Comparison of ENCODE assay signal across 24 mouse cellular contexts in genomic region chr15:60617371-60617770, GRCm38 (mm10).
DNase-seq lines count a peak whose midpoint lies in the region; ATAC-seq and TF ChIP-seq lines count a peak whose summit lies in the region.
"Had no signal": no experiment of that assay in that cellular context is flagged by ENCODE, and none has a peak within 500 bp of the region (broad histone marks: within the 10 kb centered on the region; RNA-seq: fewer than 3 reads in every experiment).

No protein-coding gene starts in this region.

- no peak for DNase-seq in lung, adult 18-20 months
- peak; percentile 22 for DNase-seq in lung, postnatal 14 days
- no peak for DNase-seq in lung, adult 2 months
- DNase-seq in spleen, postnatal 14 days (ENCODE audit: low spot score in 2 of 2): no peak
- DNase-seq: adrenal gland, adult 8-10 months; adrenal gland, postnatal 14 days; adrenal gland, postnatal 36 days; B cell, adult 2 months; cerebellum, adult 11-12 months; cerebellum, adult 2 months; cerebellum, adult 9-10 months; cerebellum, postnatal 10 days; cerebellum, postnatal 25 days had no signal

- no peaks in the 10 kb centered on the region for H3K9me3 ChIP-seq in intestine, embryonic 15.5 days
- H3K9me3 ChIP-seq in intestine, postnatal 0 days (ENCODE audit: control insufficient read depth): no peaks in the 10 kb centered on the region
- H3K9me3 ChIP-seq in lung, embryonic 16.5 days (ENCODE audit: control insufficient read depth, low read length): no peaks in the 10 kb centered on the region
- H3K9me3 ChIP-seq: embryonic facial prominence, embryonic 10.5 days; embryonic facial prominence, embryonic 12.5 days; forebrain, embryonic 13.5 days; G1E had no signal

- no peaks in the 10 kb centered on the region for H3K36me3 ChIP-seq in intestine, embryonic 15.5 days
- no peaks in the 10 kb centered on the region for H3K36me3 ChIP-seq in intestine, postnatal 0 days (ENCODE audit: control insufficient read depth, insufficient read depth)
- no peaks in the 10 kb centered on the region for H3K36me3 ChIP-seq in lung, embryonic 16.5 days (ENCODE audit: control insufficient read depth, insufficient read depth, low read length)
- H3K36me3 ChIP-seq: embryonic facial prominence, embryonic 10.5 days; embryonic facial prominence, embryonic 12.5 days; G1E had no signal

- H3K9ac ChIP-seq in intestine, embryonic 15.5 days: no peak overlapping the region
- no peak overlapping the region for H3K9ac ChIP-seq in intestine, postnatal 0 days (ENCODE audit: low read depth, low read length)
- no peak overlapping the region for H3K9ac ChIP-seq in lung, embryonic 16.5 days (ENCODE audit: low read length)
- H3K9ac ChIP-seq: embryonic facial prominence, embryonic 12.5 days; forebrain, embryonic 13.5 days had no signal

- TF ChIP-seq CTCF in intestine, postnatal 0 days (IDR thresholded peaks at IDR 0.05; ENCODE audit: low read depth): no peak
- no peak for TF ChIP-seq CTCF in lung, adult 2 months (IDR thresholded peaks at IDR 0.05; ENCODE audit: insufficient read depth, low read length)

- no peak overlapping the region for H3K4me2 ChIP-seq in intestine, embryonic 15.5 days (replicated peaks)
- no peak overlapping the region for H3K4me2 ChIP-seq in intestine, postnatal 0 days (replicated peaks; ENCODE audit: low read depth)
- H3K4me2 ChIP-seq in lung, embryonic 16.5 days (ENCODE audit: low read depth, low read length): no peak overlapping the region
- H3K4me2 ChIP-seq: embryonic facial prominence, embryonic 12.5 days; forebrain, embryonic 13.5 days had no signal

- 41% methylated on average over 2 of the region's 2 CpGs for WGBS in intestine, embryonic 15.5 days
- WGBS in intestine, postnatal 0 days: 19% methylated on average over 2 of the region's 2 CpGs
- WGBS in lung, embryonic 16.5 days: 49% methylated on average over 2 of the region's 2 CpGs
- WGBS in lung, adult 2 months: 41% methylated on average over 2 of the region's 2 CpGs

- TF ChIP-seq POLR2A in lung, adult 2 months (IDR thresholded peaks at IDR 0.05; ENCODE audit: borderline replicate concordance, extremely low read depth, low read depth, low read length): no peak

- no peak overlapping the region for H3K27ac ChIP-seq in intestine, embryonic 15.5 days
- no peak overlapping the region for H3K27ac ChIP-seq in intestine, postnatal 0 days (ENCODE audit: low read depth, low read length)
- peak overlapping the region; percentile 16; the same call in 1 of the 2 replicates for H3K27ac ChIP-seq in lung, embryonic 16.5 days (ENCODE audit: low read length)
- H3K27ac ChIP-seq: embryonic facial prominence, embryonic 10.5 days; embryonic facial prominence, embryonic 12.5 days; forebrain, embryonic 13.5 days had no signal

- H3K4me1 ChIP-seq in intestine, embryonic 15.5 days (replicated peaks): no peaks in the 10 kb centered on the region
- H3K4me1 ChIP-seq in intestine, postnatal 0 days (replicated peaks; ENCODE audit: control insufficient read depth, insufficient read depth, low read length): no peaks in the 10 kb centered on the region
- peaks cover 7% of the 10 kb centered on the region; the same call in 1 of the 2 replicates for H3K4me1 ChIP-seq in lung, embryonic 16.5 days (replicated peaks; ENCODE audit: control insufficient read depth, insufficient read depth, low read length)
- H3K4me1 ChIP-seq in lung, adult 2 months (ENCODE audit: control insufficient read depth, insufficient read depth, low read length): no peaks in the 10 kb centered on the region
- H3K4me1 ChIP-seq: embryonic facial prominence, embryonic 10.5 days; embryonic facial prominence, embryonic 12.5 days; forebrain, embryonic 13.5 days had no signal

- ATAC-seq in intestine, embryonic 15.5 days: 0 out of 2 replicates have a peak, but pooled peaks have one; percentile 23
- no peak for ATAC-seq in intestine, postnatal 0 days
- peak; percentile 82 for ATAC-seq in lung, embryonic 16.5 days (ENCODE audit: low read depth)
- ATAC-seq: activated CD4-positive, CD25-positive, alpha-beta regulatory T cell, adult 4 months; CD4-positive, CD25-positive, alpha-beta regulatory T cell, adult 4 months; forebrain, embryonic 13.5 days; Patski had no signal

- H3K4me3 ChIP-seq in intestine, embryonic 15.5 days (replicated peaks): no peak overlapping the region
- no peak overlapping the region for H3K4me3 ChIP-seq in intestine, postnatal 0 days (ENCODE audit: low read depth, low read length)
- H3K4me3 ChIP-seq in lung, embryonic 16.5 days (ENCODE audit: low read length): no peak overlapping the region
- H3K4me3 ChIP-seq in lung, adult 2 months (replicated peaks; ENCODE audit: extremely low read depth, low read depth, low read length): no peak overlapping the region
- H3K4me3 ChIP-seq: embryonic facial prominence, embryonic 10.5 days; embryonic facial prominence, embryonic 12.5 days; forebrain, embryonic 13.5 days had no signal

- no peaks in the 10 kb centered on the region for H3K27me3 ChIP-seq in intestine, embryonic 15.5 days (replicated peaks)
- no peaks in the 10 kb centered on the region for H3K27me3 ChIP-seq in intestine, postnatal 0 days (replicated peaks; ENCODE audit: control insufficient read depth, insufficient read depth, low read length)
- no peaks in the 10 kb centered on the region for H3K27me3 ChIP-seq in lung, embryonic 16.5 days (ENCODE audit: control insufficient read depth, insufficient read depth, low read depth, low read length)
- H3K27me3 ChIP-seq: CH12.LX; embryonic facial prominence, embryonic 12.5 days; forebrain, embryonic 13.5 days had no signal
